In genomic region chrX:134162043-134162720, GRCm38 (mm10) we compare ENCODE assay signal across 9 mouse cellular contexts. TPM values are rescaled to one million over a fixed set of nuclear protein-coding genes. Genes with fewer than 3 reads are reported as not detected.
DNase-seq lines count a peak whose midpoint lies in the region; ATAC-seq and TF ChIP-seq lines count a peak whose summit lies in the region.
"Had no signal": no experiment of that assay in that cellular context is flagged by ENCODE, and none has a peak within 500 bp of the region (broad histone marks: within the 10 kb centered on the region; RNA-seq: fewer than 3 reads in every experiment).

Xkrx (minus strand) TSS chrX:134162076.

- no peak for DNase-seq in layer of hippocampus, adult 2 months (ENCODE audit: low spot score in 2 of 2)
- DNase-seq in layer of hippocampus, postnatal 36 days: no peak
- DNase-seq in cerebellum, adult 9-11 months: peak; percentile 11
- DNase-seq in heart, postnatal 10 days: peak; percentile 1
- peak; percentile 19 for DNase-seq in lung, postnatal 0 days (ENCODE audit: low spot score)
- no peak for DNase-seq in right cerebral cortex, postnatal 4 days
- DNase-seq in right cerebral cortex, adult 2 months (ENCODE audit: low spot score in 2 of 2): no peak

- WGBS in lung, postnatal 0 days: 27% methylated on average over 16 of the region's 16 CpGs
- 29% methylated on average over 16 of the region's 16 CpGs for WGBS in stomach, embryonic 15.5 days

- peak within 1 kb of the TSS; percentile 26 for H3K4me3 ChIP-seq in layer of hippocampus, adult 2 months
- peak within 1 kb of the TSS; percentile 15 for H3K4me3 ChIP-seq in lung, postnatal 0 days (ENCODE audit: low read depth, low read length)
- 0 out of 2 replicates have a peak within 1 kb of the TSS, but pooled peaks have one; percentile 12 for H3K4me3 ChIP-seq in stomach, embryonic 15.5 days (replicated peaks)
- H3K4me3 ChIP-seq: megakaryocyte, embryonic 14.5 days had no signal

- no peaks in the 10 kb centered on the region for H3K4me1 ChIP-seq in lung, postnatal 0 days (ENCODE audit: insufficient read depth, low read depth, low read length)
- no peaks in the 10 kb centered on the region for H3K4me1 ChIP-seq in stomach, embryonic 15.5 days

- H3K4me2 ChIP-seq in lung, postnatal 0 days (replicated peaks; ENCODE audit: low read depth, low read length): peak within 1 kb of the TSS; percentile 42
- peak within 1 kb of the TSS; percentile 48 for H3K4me2 ChIP-seq in stomach, embryonic 15.5 days

- no peak for TF ChIP-seq EP300 in lung, postnatal 0 days (IDR thresholded peaks at IDR 0.05)

- no peaks in the 10 kb centered on the region for H3K36me3 ChIP-seq in lung, postnatal 0 days (ENCODE audit: insufficient read depth, low read length)
- no peaks in the 10 kb centered on the region for H3K36me3 ChIP-seq in stomach, embryonic 15.5 days

- peak; percentile 33; the same call in 1 of the 2 replicates for ATAC-seq in lung, postnatal 0 days
- ATAC-seq in stomach, embryonic 15.5 days (ENCODE audit: insufficient read depth, low FRiP score, low read depth): no peak

- no peak within 1 kb of the TSS for H3K9ac ChIP-seq in lung, postnatal 0 days (replicated peaks; ENCODE audit: low read depth)
- H3K9ac ChIP-seq in stomach, embryonic 15.5 days: no peak within 1 kb of the TSS

- H3K27me3 ChIP-seq in lung, postnatal 0 days (replicated peaks; ENCODE audit: insufficient read depth, low read length): no peaks in the 10 kb centered on the region
- H3K27me3 ChIP-seq in stomach, embryonic 15.5 days (replicated peaks): no peaks in the 10 kb centered on the region

- intact Hi-C loops in heart, postnatal 10 days (cut with DNase I): no loop called here

- no peak within 1 kb of the TSS for H3K27ac ChIP-seq in layer of hippocampus, adult 2 months
- H3K27ac ChIP-seq in lung, postnatal 0 days (ENCODE audit: low read length): no peak within 1 kb of the TSS
- no peak within 1 kb of the TSS for H3K27ac ChIP-seq in stomach, embryonic 15.5 days

- no peak for TF ChIP-seq CTCF in layer of hippocampus, adult 2 months (conservative IDR thresholded peaks at IDR 0.05)
- TF ChIP-seq CTCF in lung, postnatal 0 days (IDR thresholded peaks at IDR 0.05): no peak

- no peaks in the 10 kb centered on the region for H3K9me3 ChIP-seq in lung, postnatal 0 days (ENCODE audit: low read length)
- H3K9me3 ChIP-seq in stomach, embryonic 15.5 days: no peaks in the 10 kb centered on the region

RNA-seq across cellular contexts. Expression of gene Xkrx, which starts in this region (rescaled TPM):
- total RNA-seq in layer of hippocampus, adult 2 months (2021): 1 to 10 TPM in 1 of 2 experiments, under 1 TPM in 1; 0.54 to 1.1 TPM
- under 1 TPM; 0.38 to 0.50 TPM for total RNA-seq in layer of hippocampus, postnatal 36 days (2021)
- 1 to 10 TPM in 1 of 2 experiments, under 1 TPM in 1; 0.77 to 1.4 TPM for total RNA-seq in heart, postnatal 10 days (2021)
- 0.48 and 0.54 TPM in 2 replicates for polyA plus RNA-seq in lung, postnatal 0 days (2015; fragmentation: Nextera tagmentation; extraction: Ambion mirVana)
- 0.05 and 0.22 TPM in 2 replicates for polyA plus RNA-seq in stomach, embryonic 15.5 days (2015; fragmentation: Nextera tagmentation; extraction: Ambion mirVana)

Comparison
In these comparisons a context has a peak if more than half of its experiments do, and no peak if none do; other contexts are left out.
1. Peak in DNase-seq, ATAC-seq, H3K4me3 ChIP-seq and H3K4me2 ChIP-seq in lung, postnatal 0 days; RNA of the gene not detected or under 1 TPM.
2. DNase-seq: peak in cerebellum, adult 9-11 months (single experiment) and heart, postnatal 10 days (2 of 2); none in layer of hippocampus, adult 2 months (0 of 2), layer of hippocampus, postnatal 36 days (0 of 2), right cerebral cortex, postnatal 4 days (single experiment) and right cerebral cortex, adult 2 months (0 of 2).
3. Peak in every context shown above with its lines, with median percentiles within 50 percentile points of each other: H3K4me3 ChIP-seq.